Mouse (Mus musculus) myocyte (in vitro differentiated cells): Measurements from ENCODE around the gene Nhsl1.

ENCODE experiments used
- E2F4 ChIP-seq: IDR thresholded peaks from one replicate; pipeline ENCODE4 v1.6.1; 2011; ENCODE audit warnings: mild to moderate bottlenecking, control low read depth, moderate library complexity; ENCODE audit not compliant: insufficient read depth
- MAX ChIP-seq: IDR thresholded peaks from one replicate; pipeline ENCODE4 v1.6.1; 2011; ENCODE audit warnings: low read depth, mild to moderate bottlenecking, control low read depth
- MYOD1 ChIP-seq, 3 experiments: IDR thresholded peaks; one replicate each; pipeline ENCODE4 v1.6.1; 2011; ENCODE audit warnings: control low read depth in 2 of 3, low read depth in 2 of 3, mild to moderate bottlenecking in 2 of 3, moderate library complexity in 1 of 3; ENCODE audit not compliant: insufficient read length in 2 of 3, control insufficient read depth in 1 of 3
- MYOG ChIP-seq, 3 experiments: IDR thresholded peaks; one replicate each; pipeline ENCODE4 v1.6.1; 2011; ENCODE audit warnings: control low read depth in 2 of 3, low read depth in 2 of 3, mild to moderate bottlenecking in 2 of 3; ENCODE audit not compliant: insufficient read length in 2 of 3, control insufficient read depth in 1 of 3, insufficient read depth in 1 of 3
- POLR2A ChIP-seq: IDR thresholded peaks from one replicate; pipeline ENCODE4 v1.6.1; 2011; ENCODE audit warnings: low read depth, mild to moderate bottlenecking, control low read depth, moderate library complexity; ENCODE audit not compliant: insufficient read length
- POLR2AphosphoS2 ChIP-seq: IDR thresholded peaks from one replicate; pipeline ENCODE4 v1.6.1; 2011; ENCODE audit warnings: low read depth, control low read depth; ENCODE audit not compliant: insufficient read length
- TCF12 ChIP-seq: IDR thresholded peaks from one replicate; pipeline ENCODE4 v1.6.1; 2011; ENCODE audit warnings: mild to moderate bottlenecking, control low read depth; ENCODE audit not compliant: poor library complexity, insufficient read depth, severe bottlenecking
- USF1 ChIP-seq: IDR thresholded peaks from one replicate; pipeline ENCODE4 v1.6.1; 2011; ENCODE audit warnings: low read depth, mild to moderate bottlenecking, control low read depth, moderate library complexity

GRCm38 (mm10) chr10:18415946-18416345 lies 97.2 kb downstream of the Nhsl1 start:
- TF ChIP-seq USF1 (no peak), POLR2AphosphoS2 (no peak), MAX (no peak), POLR2A (no peak), MYOD1 (IDR thresholded peaks at IDR 0.05; ENCODE audit: control insufficient read depth in 1 of 3, insufficient read length in 2 of 3, low read depth in 2 of 3) (no peak), E2F4 (no peak), TCF12 (no peak), MYOG (IDR thresholded peaks at IDR 0.05; ENCODE audit: control insufficient read depth in 1 of 3, insufficient read depth in 1 of 3, insufficient read length in 2 of 3, low read depth in 2 of 3) (no peak)
